8 mouse cellular contexts compared by ENCODE assay signal in genomic region chr14:34208651-34209050, GRCm38 (mm10). TPM values are rescaled to one million over a fixed set of nuclear protein-coding genes. Genes with fewer than 3 reads are reported as not detected.
DNase-seq lines count a peak whose midpoint lies in the region; ATAC-seq lines count a peak whose summit lies in the region.

No protein-coding gene starts in this region.

- no peaks in the 10 kb centered on the region for H3K4me1 ChIP-seq in embryonic facial prominence, embryonic 11.5 days (ENCODE audit: control insufficient read depth, insufficient read depth, low read length)
- H3K4me1 ChIP-seq in embryonic facial prominence, embryonic 10.5 days, result no peaks in the 10 kb centered on the region
- H3K4me1 ChIP-seq in limb, embryonic 11.5 days (ENCODE audit: control insufficient read depth, insufficient read depth, low read length), result no peaks in the 10 kb centered on the region
- H3K4me1 ChIP-seq in limb, embryonic 10.5 days, result no peaks in the 10 kb centered on the region
- no peaks in the 10 kb centered on the region for H3K4me1 ChIP-seq in forebrain, embryonic 16.5 days (replicated peaks; ENCODE audit: control insufficient read depth, insufficient read depth, low read length)

- no peak overlapping the region for H3K27ac ChIP-seq in embryonic facial prominence, embryonic 11.5 days (replicated peaks; ENCODE audit: low read depth, low read length)
- no peak overlapping the region for H3K27ac ChIP-seq in embryonic facial prominence, embryonic 10.5 days (replicated peaks)
- H3K27ac ChIP-seq in limb, embryonic 11.5 days (replicated peaks; ENCODE audit: low read depth, low read length), result no peak overlapping the region
- H3K27ac ChIP-seq in limb, embryonic 10.5 days, result no peak overlapping the region
- H3K27ac ChIP-seq in forebrain, embryonic 16.5 days (ENCODE audit: low read length), result no peak overlapping the region

- H3K4me3 ChIP-seq in embryonic facial prominence, embryonic 11.5 days (ENCODE audit: low read depth, low read length), result no peak overlapping the region
- no peak overlapping the region for H3K4me3 ChIP-seq in embryonic facial prominence, embryonic 10.5 days
- H3K4me3 ChIP-seq in limb, embryonic 11.5 days (ENCODE audit: low read depth, low read length), result no peak overlapping the region
- no peak overlapping the region for H3K4me3 ChIP-seq in limb, embryonic 10.5 days
- H3K4me3 ChIP-seq in forebrain, embryonic 16.5 days (replicated peaks; ENCODE audit: low read length), result no peak overlapping the region

- 48% methylated on average over 2 of the region's 2 CpGs for WGBS in embryonic facial prominence, embryonic 11.5 days
- 47% methylated on average over 2 of the region's 2 CpGs for WGBS in embryonic facial prominence, embryonic 10.5 days
- 49% methylated on average over 2 of the region's 2 CpGs for WGBS in limb, embryonic 11.5 days
- WGBS in limb, embryonic 10.5 days, result 50% methylated on average over 2 of the region's 2 CpGs
- WGBS in forebrain, embryonic 16.5 days, result 53% methylated on average over 2 of the region's 2 CpGs

- no peaks in the 10 kb centered on the region for H3K9me3 ChIP-seq in embryonic facial prominence, embryonic 11.5 days (replicated peaks; ENCODE audit: control insufficient read depth, low read length)
- no peaks in the 10 kb centered on the region for H3K9me3 ChIP-seq in embryonic facial prominence, embryonic 10.5 days
- H3K9me3 ChIP-seq in limb, embryonic 11.5 days (ENCODE audit: control insufficient read depth, low read length), result no peaks in the 10 kb centered on the region
- H3K9me3 ChIP-seq in limb, embryonic 10.5 days (replicated peaks), result no peaks in the 10 kb centered on the region
- no peaks in the 10 kb centered on the region for H3K9me3 ChIP-seq in forebrain, embryonic 16.5 days (ENCODE audit: control insufficient read depth, low read length)

- peak; percentile 77 for DNase-seq in embryonic facial prominence, embryonic 11.5 days (ENCODE audit: low spot score)
- no peak for DNase-seq in embryonic facial prominence, embryonic 10.5 days (ENCODE audit: low spot score)
- DNase-seq in limb, embryonic 11.5 days (ENCODE audit: low spot score), result peak; percentile 46
- no peak for DNase-seq in limb, embryonic 10.5 days (ENCODE audit: low spot score)
- DNase-seq in adipocyte (ENCODE audit: low spot score), result peak; percentile 75
- DNase-seq in right cerebral cortex, postnatal 14 days, result peak; percentile 64

- no peak overlapping the region for H3K9ac ChIP-seq in embryonic facial prominence, embryonic 11.5 days (replicated peaks; ENCODE audit: low read length)
- no peak overlapping the region for H3K9ac ChIP-seq in limb, embryonic 11.5 days (ENCODE audit: low read length)
- no peak overlapping the region for H3K9ac ChIP-seq in forebrain, embryonic 16.5 days (replicated peaks; ENCODE audit: low read depth, low read length)

- no peak for ATAC-seq in embryonic facial prominence, embryonic 11.5 days (replicated peaks; ENCODE audit: insufficient number of reproducible peaks, low FRiP score, low TSS enrichment, low read depth)
- ATAC-seq in limb, embryonic 11.5 days (ENCODE audit: insufficient number of reproducible peaks, low FRiP score, low TSS enrichment, low read depth), result no peak
- peak; percentile 56 to 62; a peak in 1 of 4 replicates for ATAC-seq in hematopoietic stem cell, adult 5-6 weeks (replicated peaks in 1 of 2; ENCODE audit: insufficient read depth in 1 of 2, low FRiP score in 2 of 2, low TSS enrichment in 1 of 2, low read depth in 1 of 2, poor library complexity in 2 of 2, severe bottlenecking in 2 of 2)
- no peak for ATAC-seq in forebrain, embryonic 16.5 days

- no peak overlapping the region for H3K4me2 ChIP-seq in embryonic facial prominence, embryonic 11.5 days (ENCODE audit: low read depth, low read length)
- no peak overlapping the region for H3K4me2 ChIP-seq in limb, embryonic 11.5 days (ENCODE audit: low read depth, severe bottlenecking)
- no peak overlapping the region for H3K4me2 ChIP-seq in forebrain, embryonic 16.5 days (ENCODE audit: low read length)

- H3K27me3 ChIP-seq in embryonic facial prominence, embryonic 11.5 days (ENCODE audit: control insufficient read depth, insufficient read depth, low read length), result no peaks in the 10 kb centered on the region
- H3K27me3 ChIP-seq in embryonic facial prominence, embryonic 10.5 days (replicated peaks; ENCODE audit: low read depth, poor library complexity, severe bottlenecking), result peaks cover 1% of the 10 kb centered on the region; the same call in 1 of the 2 replicates
- no peaks in the 10 kb centered on the region for H3K27me3 ChIP-seq in limb, embryonic 11.5 days (ENCODE audit: control insufficient read depth, insufficient read depth, low read length)
- H3K27me3 ChIP-seq in limb, embryonic 10.5 days (ENCODE audit: low read depth, poor library complexity, severe bottlenecking), result 0 out of 2 replicates have a peak, but pooled peaks cover 3% of the 10 kb centered on the region
- H3K27me3 ChIP-seq in forebrain, embryonic 16.5 days (replicated peaks; ENCODE audit: control insufficient read depth, insufficient read depth, low read length), result no peaks in the 10 kb centered on the region

- no peaks in the 10 kb centered on the region for H3K36me3 ChIP-seq in embryonic facial prominence, embryonic 11.5 days (replicated peaks; ENCODE audit: control insufficient read depth, insufficient read depth, low read depth, low read length)
- H3K36me3 ChIP-seq in embryonic facial prominence, embryonic 10.5 days (replicated peaks), result no peaks in the 10 kb centered on the region
- no peaks in the 10 kb centered on the region; the same call in 1 of the 2 replicates for H3K36me3 ChIP-seq in limb, embryonic 11.5 days (ENCODE audit: control insufficient read depth, insufficient read depth, low read length)
- H3K36me3 ChIP-seq in limb, embryonic 10.5 days, result no peaks in the 10 kb centered on the region
- H3K36me3 ChIP-seq in forebrain, embryonic 16.5 days (ENCODE audit: control insufficient read depth, insufficient read depth), result no peaks in the 10 kb centered on the region

RNA-seq across cellular contexts. Expression of gene Gprin2, which starts 7.2 kb away (rescaled TPM):
- polyA plus RNA-seq in embryonic facial prominence, embryonic 11.5 days (2014; fragmentation: Nextera tagmentation; extraction: Ambion mirVana), result 0.32 and 0.36 TPM in 2 replicates
- polyA plus RNA-seq in embryonic facial prominence, embryonic 10.5 days (2016; fragmentation: Nextera tagmentation; extraction: Ambion mirVana), result 0.18 and 1.0 TPM in 2 replicates
- 0.41 and 0.44 TPM in 2 replicates for polyA plus RNA-seq in limb, embryonic 11.5 days (2014; fragmentation: Nextera tagmentation; extraction: Ambion mirVana)
- polyA plus RNA-seq in limb, embryonic 10.5 days (2016; fragmentation: Nextera tagmentation; extraction: Ambion mirVana), result 0.43 TPM in 2 replicates
- 0.10 and 0.25 TPM in 2 replicates for total RNA-seq in hematopoietic stem cell, adult 5-6 weeks (2017)
- polyA plus RNA-seq in forebrain, embryonic 16.5 days (2015; fragmentation: Nextera tagmentation; extraction: Ambion mirVana), result 4.2 and 6.1 TPM in 2 replicates

RNA-seq across cellular contexts. Expression of gene Syt15, which starts 10.7 kb away (rescaled TPM):
- 0.06 TPM in 1 of 2 replicates, not detected in the other for polyA plus RNA-seq in embryonic facial prominence, embryonic 11.5 days (2014; fragmentation: Nextera tagmentation; extraction: Ambion mirVana)
- polyA plus RNA-seq in embryonic facial prominence, embryonic 10.5 days (2016; fragmentation: Nextera tagmentation; extraction: Ambion mirVana), result 0.04 and 0.08 TPM in 2 replicates
- 0.13 and 0.14 TPM in 2 replicates for polyA plus RNA-seq in limb, embryonic 11.5 days (2014; fragmentation: Nextera tagmentation; extraction: Ambion mirVana)
- polyA plus RNA-seq in limb, embryonic 10.5 days (2016; fragmentation: Nextera tagmentation; extraction: Ambion mirVana), result 0.05 TPM in 1 of 2 replicates, not detected in the other
- not detected in 2 replicates for total RNA-seq in hematopoietic stem cell, adult 5-6 weeks (2017)
- 0.61 TPM in 2 replicates for polyA plus RNA-seq in forebrain, embryonic 16.5 days (2015; fragmentation: Nextera tagmentation; extraction: Ambion mirVana)

RNA-seq across cellular contexts. Expression of gene Npy4r, which starts 56.4 kb away (rescaled TPM):
- 0.20 TPM in 1 of 2 replicates, not detected in the other for polyA plus RNA-seq in embryonic facial prominence, embryonic 11.5 days (2014; fragmentation: Nextera tagmentation; extraction: Ambion mirVana)
- polyA plus RNA-seq in embryonic facial prominence, embryonic 10.5 days (2016; fragmentation: Nextera tagmentation; extraction: Ambion mirVana), result not detected in 2 replicates
- polyA plus RNA-seq in limb, embryonic 11.5 days (2014; fragmentation: Nextera tagmentation; extraction: Ambion mirVana), result not detected in 2 replicates
- not detected in 2 replicates for polyA plus RNA-seq in limb, embryonic 10.5 days (2016; fragmentation: Nextera tagmentation; extraction: Ambion mirVana)
- not detected in 2 replicates for total RNA-seq in hematopoietic stem cell, adult 5-6 weeks (2017)
- polyA plus RNA-seq in forebrain, embryonic 16.5 days (2015; fragmentation: Nextera tagmentation; extraction: Ambion mirVana), result 0.11 TPM in 2 replicates

Comparison
In these comparisons a context has a peak if more than half of its experiments do, and no peak if none do; other contexts are left out.
1. DNase-seq: peak in embryonic facial prominence, embryonic 11.5 days (single experiment), limb, embryonic 11.5 days (single experiment), adipocyte (single experiment) and right cerebral cortex, postnatal 14 days (single experiment); none in embryonic facial prominence, embryonic 10.5 days (single experiment) and limb, embryonic 10.5 days (single experiment).
2. ATAC-seq: peak in hematopoietic stem cell, adult 5-6 weeks (2 of 2); none in embryonic facial prominence, embryonic 11.5 days (single experiment), limb, embryonic 11.5 days (single experiment) and forebrain, embryonic 16.5 days (single experiment).